Mouse (Mus musculus) cerebellum, postnatal 25 days (tissue): ENCODE measurements around the gene Sdk1.
"Not testable (repeated sequence)": the region's sequence is repeated elsewhere in the genome, so short reads cannot be mapped to it uniquely, and the experiment has no call there.

Experiments
- DNase-seq, 2 experiments: peaks; one replicate each; pipeline ENCODE4 v3.0.0; 2021; ENCODE audit warnings: mixed read lengths in 2 of 2

Sdk1 gene

DNA sequence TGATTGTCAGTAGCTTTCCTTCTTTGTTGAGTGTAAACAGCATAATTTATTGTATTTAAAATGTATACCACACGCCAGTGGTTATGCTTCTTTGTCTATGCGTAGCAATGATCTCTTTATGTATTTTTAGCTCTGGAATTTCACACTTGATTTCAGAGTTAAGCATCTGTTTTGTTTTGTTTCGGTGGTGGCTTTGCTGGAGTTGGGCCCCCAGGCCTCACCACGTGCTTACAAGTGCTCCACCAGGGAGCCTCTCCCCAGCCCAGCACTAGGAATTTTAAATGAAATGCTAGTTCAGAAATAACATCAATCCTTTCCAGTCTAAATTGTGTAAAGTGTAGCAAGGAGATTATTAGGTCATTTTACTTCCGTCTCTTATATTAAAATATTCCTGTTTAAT lies 227.5 kb downstream of the Sdk1 start:
- DNase-seq, result no peak

DNA sequence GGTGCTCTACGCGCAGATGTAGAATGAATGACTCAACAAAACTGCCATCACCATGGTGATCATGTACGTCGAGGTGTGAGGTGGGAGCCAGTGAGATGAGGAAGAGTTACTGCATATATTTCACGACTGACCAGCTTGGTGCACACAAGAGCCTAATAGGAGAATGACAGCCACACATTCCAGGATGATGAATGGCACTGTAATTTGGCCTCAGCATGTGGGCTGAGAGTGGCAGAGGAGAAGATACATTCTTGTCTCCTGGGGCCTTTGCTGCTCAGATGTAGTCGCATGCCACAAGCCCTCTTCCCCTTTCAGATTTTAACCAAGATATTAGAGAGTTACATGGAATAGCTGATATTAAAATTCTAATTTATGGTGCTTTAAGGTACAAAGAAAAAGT lies 264.0 kb downstream of the Sdk1 start:
- no peak for DNase-seq

DNA sequence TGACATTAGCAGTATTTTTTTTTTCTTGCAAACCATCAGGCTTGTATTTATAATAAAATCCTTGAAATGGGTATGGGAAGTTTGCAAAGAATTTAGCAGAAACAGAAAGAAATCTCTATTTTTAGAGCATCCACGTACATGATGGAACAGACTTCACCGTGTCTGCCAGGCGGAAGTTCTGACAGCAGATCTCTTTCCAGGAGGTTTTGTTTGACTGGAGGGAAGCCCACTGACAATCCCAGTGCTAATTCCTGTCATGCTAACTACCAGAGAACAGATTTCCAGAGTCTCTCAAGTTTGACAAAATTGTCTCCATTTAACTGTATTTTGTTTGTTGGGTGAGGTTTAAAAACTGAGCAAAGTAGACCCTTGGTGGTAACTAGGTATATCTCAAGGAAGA lies 265.1 kb downstream of the Sdk1 start:
- no peak for DNase-seq

DNA sequence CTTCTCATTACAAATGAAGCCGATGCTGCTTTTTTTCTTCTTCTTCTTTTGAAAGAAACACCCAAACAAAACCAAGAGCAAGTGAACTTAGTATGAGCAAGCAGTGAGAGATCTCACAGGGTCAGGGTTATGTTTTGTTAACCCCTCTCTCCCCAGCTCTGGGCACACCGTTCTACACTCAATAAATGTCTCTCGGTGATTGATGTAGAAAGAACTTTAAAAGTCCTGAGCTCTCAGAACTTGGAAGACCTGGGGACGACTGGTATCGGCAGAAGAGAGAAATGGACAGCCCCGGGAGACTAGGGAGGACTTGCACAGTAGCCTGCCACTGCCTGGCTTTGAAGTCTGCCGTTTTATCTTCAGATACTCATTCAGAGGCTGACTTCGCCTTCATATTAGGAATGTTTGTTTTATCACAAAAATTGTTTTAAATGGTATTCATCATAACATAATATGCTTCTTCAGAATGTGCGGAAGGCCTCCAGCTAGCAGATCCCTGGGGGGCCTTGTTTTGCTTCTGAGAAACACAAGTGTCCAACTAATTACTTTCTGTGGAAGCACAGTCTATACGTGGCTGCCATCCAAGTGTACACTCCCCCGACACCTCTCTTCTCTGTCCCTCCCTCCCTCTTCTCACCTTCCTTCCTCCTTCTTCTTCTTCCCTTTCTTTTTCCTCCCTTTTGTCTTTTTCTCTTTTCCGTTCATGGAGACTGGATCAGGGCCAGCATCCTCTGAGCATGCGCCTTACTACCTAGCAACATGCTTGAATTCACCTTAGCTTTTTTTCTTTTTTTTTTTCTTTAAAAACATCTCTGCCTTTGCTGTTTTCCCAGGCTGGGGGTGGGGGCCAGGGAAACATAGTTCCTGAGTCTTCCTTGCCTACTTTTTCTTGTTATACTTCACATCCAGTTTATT lies 283.8 kb downstream of the Sdk1 start:
- DNase-seq, result peak in 1 of 2 experiments; percentile 27

DNA sequence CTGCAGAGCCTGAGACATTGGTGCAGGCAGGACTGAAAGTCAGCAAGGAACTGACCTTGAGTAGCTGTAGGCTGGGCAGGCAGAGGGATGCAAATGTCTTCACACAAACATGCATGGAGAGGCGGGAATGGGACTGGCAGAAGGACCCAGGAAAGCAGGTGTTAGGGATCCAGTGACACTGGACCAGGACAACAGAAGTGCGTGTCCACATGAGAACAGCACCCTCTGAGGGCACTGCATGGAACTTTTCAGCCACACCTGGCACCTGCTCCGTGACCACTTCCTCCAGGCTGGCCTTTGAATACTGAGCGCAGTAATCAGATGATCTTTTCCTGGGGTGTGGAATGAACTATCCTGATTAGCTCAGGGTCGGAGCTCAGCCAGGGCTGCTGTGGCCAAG lies 298.9 kb downstream of the Sdk1 start:
- DNase-seq, result no peak

DNA sequence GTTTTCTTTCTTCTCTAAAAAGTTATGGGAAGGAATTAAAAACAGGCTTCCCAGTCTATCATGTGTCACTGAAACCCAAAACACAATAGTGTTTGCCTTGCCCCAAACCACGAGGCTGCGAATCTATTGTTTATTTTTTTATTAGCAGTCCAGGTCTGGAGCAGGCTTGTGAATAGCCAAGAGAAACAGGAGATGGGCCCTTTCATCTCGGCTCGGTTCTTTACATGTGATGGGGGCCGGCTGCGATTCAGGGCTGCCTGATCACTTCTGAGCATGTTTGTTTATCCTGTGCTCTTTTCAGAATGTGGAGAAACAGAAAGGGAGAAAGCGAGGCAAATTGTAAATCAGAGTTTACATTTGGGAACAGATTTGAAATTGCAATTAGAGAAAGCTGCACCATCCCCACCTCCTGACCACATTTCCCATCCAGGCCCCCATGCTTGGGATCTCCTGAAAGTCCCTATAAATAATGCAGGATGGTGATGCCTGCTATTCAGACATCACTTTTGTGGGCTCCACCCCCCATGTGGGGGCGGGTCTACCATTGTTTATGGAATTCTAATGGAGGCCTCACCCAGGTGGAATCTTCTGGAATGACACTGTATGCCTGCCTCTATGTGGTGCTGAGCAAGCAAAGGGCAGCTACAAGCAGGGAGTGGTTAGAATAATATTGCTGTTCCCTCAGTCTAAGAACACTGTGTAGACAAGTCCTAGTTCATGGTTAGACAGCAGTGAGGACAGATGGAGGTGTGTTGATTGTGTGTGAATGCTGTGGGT lies 301.8 kb downstream of the Sdk1 start:
- no peak for DNase-seq

DNA sequence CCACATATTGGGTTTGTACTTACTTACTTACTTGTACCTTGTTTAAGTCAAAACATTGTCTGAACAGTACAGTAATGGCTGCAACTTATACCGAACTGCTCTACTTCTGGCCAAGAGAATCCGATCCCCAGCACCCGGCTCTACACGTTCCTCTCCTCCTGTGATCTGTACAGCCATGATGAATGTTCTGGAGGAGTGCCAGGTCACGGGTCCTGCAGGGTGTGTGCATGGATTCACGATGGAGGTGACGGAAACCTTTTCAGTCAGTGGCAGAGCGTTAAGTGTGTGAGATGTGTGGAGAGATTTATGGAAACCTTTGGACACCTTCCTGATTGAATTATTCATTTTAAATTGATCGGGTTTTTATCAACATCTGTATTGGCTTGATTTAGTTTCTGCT lies 312.2 kb downstream of the Sdk1 start:
- DNase-seq, result no peak

DNA sequence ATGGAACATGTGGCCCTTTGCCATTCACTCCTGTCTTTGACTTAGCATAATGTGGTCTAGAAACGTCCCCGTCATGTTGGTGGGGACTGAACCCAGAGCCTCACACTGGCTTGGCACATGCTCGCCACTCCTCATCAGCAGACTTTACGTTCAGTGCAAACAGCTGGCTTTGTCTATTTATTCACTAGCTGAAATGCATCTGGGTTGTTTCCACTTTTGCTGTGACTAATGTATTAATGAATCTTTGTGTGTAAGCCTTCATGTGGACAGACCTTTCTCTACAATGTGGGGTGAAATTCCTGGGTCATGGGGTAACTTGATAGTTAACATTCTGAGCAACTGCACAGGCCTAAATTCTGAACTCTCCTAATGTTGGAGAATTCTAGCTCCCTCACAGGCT lies 317.4 kb downstream of the Sdk1 start:
- no peak for DNase-seq

DNA sequence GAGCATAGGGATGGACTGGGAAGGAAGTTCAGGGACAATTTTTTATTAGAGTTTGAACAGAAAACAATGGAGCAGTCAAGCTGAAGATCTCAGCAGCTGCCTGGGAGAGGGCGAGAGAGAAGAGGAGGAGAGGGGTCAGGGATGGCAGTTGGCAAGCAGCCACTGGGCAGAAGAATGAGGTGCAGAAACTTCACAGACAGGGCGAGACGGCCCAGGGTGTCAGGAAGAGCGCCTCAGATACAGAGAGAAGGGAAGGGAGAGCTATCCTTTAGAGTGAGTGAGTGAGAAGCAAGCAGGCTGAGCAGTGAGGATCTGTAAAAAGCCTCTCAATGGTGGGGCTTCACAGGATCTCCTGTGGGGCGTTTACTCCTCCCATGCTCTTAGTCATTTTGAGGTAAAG lies 319.0 kb downstream of the Sdk1 start:
- DNase-seq, result no peak

DNA sequence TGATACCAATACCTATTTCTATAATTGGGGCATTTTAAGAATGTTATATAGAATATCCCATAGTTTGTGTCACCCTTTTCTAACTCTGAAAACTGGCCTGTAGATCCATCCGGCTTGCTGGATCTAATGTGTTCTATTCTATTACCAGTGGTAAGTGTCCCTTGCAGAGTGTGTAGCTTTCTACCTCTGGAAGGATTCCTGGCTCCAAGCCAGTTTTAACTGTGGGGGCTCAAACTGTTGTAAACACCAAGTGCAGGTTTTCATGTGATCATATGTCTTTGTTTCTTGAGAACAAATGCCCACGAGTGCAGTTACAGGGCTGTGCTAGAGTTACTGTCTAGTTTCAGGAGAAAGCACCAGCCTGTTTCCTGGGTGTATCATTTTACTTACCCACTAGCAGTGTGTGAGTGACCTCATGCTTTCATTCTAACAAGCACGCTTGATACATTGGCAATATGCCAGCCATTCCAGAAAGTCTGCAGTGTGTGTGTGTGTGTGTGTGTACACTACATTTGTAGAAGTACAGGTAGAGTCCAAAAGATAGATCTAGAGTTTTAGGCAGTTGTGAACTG lies 320.8 kb downstream of the Sdk1 start:
- DNase-seq, result no peak

DNA sequence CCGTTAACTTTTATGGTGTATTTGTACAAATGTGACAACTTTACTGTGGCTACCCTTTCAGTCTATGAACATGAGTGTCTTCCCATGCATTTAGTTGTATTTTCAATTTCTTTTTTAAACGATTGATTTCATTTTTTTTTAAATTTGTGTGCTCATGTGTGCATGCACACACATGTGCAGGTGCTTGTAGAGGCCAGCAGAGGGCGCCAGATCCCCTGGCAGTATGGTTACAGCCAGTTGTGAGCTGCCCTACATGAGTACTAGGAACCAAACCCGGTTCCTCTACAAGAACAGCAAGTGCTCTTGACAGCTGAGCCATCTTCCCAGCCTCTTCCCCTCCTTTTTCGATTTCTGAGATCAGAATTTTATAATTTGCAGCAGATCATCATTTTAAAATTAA lies 322.9 kb downstream of the Sdk1 start:
- DNase-seq, result no peak

DNA sequence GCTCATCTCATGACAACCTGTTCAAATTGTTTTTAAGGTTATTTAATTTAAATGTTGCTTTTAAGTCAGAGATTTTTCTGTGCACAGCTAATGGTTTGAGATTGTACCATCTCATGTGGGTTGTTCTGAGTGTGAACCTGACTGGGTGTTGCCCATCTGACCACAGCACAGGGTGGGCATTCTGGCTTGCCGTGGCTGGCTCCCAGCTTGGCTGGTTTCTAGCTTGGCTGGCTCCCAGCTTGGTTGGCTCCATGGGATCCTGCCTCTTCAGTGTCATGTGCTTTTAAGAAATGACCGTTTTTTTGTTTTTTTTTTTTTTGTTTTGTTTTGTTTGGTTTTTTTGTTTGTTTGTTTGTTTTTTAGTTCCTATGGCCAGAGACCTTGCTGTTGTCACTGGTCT lies 326.8 kb downstream of the Sdk1 start:
- DNase-seq, result peak in 1 of 2 experiments; percentile 47

DNA sequence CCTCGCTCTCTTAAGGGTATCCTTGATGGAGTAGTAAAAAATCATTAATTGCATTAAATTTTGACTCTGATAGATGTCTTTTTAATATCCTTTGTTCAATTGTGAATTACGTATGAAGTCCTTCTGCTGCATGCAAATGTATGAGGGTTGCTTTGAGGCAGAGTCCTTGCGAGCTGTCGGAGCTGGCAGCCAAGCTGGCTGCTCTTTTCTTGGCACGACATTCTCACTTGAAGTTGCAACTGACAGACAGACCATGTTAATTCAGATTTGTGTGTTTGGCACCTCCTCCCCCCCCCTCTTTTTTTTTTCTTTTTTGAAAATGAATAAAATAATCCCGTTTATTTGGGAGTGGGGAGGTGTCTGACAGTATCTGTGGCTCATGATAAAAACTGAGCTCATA lies 329.2 kb downstream of the Sdk1 start:
- DNase-seq, result peak in 1 of 2 experiments; percentile 27

DNA sequence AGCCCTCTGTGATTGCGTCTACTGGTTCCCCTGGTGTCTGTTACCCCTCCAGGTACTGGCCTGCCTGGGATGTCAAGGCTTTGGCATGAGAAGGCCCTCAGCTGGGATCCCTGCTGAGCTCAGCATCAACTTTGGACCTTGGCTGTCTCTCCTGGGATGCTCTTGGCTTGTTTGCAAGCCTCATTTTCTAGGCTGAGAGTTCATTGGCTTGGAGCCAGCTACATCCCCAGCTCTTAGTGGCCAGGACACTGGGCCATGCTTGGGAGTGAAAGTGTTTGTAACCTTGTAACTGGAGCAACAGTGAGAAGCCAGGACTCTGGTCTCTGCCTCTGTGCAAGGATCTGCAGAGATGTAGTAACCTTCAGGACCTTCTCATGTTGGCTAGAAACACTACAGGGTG lies 333.0 kb downstream of the Sdk1 start:
- DNase-seq, result peak; percentile 48 to 65

DNA sequence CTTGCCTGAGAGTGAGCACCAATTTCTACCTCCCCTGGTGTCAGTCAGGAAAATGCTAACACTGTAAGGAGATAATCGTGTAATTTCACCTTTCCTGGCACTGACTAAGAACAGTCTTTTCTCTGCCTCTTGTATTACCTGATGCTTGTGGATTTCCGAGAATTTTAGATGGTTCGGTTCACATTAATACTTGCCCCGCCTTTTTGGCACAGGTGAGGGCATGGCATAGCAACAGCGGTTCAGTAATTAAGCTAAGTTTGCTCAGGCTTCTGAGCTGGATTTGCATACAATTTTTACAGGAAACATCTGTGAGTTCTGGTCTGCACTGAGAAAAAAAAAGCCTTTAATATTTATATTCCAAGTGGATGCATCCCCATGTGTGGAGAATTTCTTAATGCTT lies 350.0 kb downstream of the Sdk1 start:
- no peak for DNase-seq

DNA sequence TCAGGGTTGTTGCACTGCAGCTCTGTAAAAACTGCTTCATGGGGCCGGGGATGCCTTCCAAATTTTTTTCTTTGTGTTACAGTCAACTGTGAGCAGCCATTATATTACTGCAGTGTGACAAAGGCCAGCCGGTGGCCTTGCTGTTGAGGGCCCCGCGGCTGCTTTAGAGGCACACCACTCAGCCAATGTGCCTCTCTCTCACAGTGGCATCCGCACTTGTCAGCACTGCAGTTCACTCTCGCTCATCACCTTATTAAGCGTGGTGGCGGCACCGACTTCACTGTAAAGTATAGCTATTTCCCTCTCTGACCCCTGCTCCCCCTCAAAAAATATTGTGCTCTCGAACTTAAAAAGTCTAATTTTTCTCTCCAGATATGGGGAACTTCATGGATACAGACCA lies 371.4 kb downstream of the Sdk1 start:
- no peak for DNase-seq

DNA sequence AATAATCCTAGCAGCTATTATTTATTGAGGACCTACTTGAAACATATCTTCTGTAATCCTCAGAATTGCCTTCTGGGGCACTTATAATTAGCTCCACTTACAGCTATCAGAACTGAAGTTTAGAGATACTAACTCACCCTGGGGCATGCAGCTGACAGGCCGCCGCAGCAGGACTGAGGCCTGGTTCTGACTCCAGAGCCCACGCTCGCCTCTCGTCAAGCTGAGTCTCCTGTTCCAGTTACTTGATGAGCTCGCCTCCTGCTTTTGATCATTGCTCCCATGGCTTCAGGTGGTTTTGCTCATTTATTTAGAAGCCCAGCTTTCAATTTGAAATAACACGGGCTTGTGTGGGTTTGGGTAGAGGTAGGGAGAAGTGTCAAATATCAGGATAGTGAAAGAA lies 374.5 kb downstream of the Sdk1 start:
- no peak for DNase-seq

DNA sequence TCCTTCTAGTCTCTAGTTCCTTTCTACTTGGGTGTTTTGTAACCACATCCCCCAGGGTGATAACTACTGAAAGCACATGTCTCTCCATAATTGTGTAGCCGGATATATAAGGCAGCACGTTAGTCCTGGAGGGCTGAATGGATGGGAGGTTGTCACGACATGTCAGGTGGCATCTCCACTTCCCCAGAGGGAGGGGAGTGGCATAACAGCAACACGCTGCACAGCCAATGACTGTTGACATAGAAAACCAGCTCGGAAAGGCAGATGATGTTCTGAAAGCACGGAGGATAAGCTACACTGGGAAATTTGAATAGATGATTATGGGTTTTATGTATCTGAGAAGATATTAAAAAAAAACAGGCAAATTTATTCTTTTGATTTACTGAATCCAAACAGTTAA lies 376.4 kb downstream of the Sdk1 start:
- DNase-seq, result no peak

DNA sequence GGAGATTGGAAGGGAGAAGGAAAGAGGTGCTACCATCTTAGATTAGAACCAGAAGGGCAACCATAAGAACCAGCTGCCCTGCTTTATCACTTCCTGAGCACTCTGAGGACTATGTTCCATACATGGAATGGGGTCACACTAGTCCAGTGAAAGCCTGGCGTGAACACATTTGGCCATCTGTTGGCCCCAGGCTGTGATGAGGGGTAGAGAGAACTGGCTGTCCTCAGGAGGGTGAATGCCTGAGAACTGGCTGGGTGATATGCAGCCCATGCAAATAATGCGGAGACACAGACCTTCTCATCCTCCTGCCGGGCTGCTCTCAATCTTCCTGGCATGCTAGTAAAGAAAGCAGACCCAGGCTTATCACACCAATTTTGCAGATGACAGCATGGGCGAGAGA lies 384.1 kb downstream of the Sdk1 start:
- peak; percentile 47 to 59 for DNase-seq

DNA sequence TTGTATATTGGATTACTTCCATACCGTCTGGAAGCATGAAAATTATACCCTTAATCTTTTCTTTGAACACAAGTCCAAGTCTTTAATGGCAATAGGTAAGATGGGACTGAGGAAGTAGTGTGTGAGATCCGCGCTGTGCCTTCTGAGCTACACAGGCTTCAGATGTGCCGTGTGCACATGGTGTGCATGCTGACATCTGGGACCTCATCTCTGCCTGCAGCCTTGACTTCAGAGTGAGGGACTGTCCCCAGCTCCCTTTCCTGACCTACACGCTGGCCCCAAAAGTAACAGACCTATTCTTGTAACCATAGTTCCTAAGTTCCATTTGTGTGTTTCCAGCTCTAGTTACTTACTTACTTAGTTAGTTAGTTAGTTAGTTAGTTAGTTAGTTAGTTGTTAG lies 390.4 kb downstream of the Sdk1 start:
- DNase-seq, result no peak

DNA sequence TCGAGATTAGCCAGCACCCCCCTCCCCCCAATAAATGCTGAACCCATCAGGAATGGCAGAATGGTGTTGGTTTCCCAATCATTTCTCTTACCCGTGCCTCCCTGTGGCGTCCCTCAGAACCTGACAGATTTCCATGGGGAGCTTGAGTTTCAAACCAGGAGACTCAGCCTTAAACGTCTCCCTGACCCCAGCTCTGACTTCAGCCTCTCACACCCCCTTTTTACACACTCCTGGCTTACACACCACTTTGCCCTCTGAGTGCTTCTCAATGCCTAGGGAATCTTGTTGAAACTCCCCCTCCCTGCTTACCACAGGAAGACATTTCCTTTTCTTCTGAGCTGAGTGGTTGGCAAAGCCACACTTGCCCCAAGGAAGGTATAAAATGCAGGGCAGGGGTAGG lies 392.0 kb downstream of the Sdk1 start:
- DNase-seq, result no peak

DNA sequence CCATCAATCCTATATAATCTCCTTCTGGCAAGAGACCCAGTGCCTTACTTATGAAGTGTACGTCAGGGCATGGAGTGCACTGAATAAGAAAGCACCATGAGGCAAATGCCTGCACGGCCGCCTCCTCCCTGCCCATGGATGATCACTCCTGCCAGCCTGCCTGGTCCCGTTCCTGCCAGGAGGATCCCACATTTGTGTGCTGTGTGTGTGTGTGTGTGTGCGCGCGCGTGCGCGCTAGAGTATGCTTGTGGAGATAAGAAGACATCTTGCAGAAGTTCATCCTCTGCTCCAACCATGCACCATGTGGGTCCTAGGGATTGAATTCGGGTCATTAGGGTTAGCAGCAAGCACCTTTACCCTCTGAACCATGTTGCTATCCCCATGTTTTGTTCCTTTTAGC lies 395.1 kb downstream of the Sdk1 start:
- no peak for DNase-seq

DNA sequence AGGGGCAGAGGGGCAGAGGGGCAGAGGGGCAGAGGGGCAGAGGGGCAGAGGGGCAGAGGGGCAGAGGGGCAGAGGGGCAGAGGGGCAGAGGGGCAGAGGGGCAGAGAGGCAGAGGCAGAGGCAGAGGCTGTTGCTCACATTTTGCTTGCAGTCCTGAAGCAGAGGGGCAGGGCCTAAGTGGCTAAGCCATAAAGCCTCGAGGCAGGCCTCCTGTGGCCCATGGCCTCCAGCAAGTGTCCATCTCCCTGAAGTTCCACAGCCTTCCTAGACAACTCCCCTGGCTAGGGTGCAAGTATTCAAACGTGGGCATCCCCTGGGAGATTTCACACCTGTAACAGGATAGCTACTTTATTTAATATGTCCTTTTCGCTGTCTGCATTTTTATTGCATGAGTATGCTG lies 395.8 kb downstream of the Sdk1 start:
- not testable (repeated sequence) for DNase-seq

DNA sequence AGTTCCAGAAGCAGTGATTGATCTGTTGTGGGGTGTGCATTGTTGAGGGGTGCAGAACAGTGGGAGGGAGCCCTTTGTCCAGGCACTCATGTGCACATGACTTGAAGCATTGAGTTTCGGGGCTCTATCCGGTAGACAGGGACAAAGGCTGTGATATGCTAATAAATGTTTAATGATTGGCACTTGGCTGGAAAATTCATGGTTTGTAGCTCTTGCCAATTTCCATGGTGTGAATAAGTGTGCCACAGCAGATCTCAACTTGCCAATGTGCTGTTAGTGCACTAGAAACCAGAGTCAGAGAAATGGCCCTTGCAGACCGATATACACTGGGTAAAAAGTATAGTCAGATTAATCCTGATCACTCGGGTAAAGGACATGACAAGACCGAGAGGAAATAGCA lies 404.4 kb downstream of the Sdk1 start:
- DNase-seq, result no peak
